In genomic region chr8:46551029-46551428, GRCm38 (mm10) we compare ENCODE assay signal across 8 mouse cellular contexts. TPM values are rescaled to one million over a fixed set of nuclear protein-coding genes. Genes with fewer than 3 reads are reported as not detected.
DNase-seq lines count a peak whose midpoint lies in the region; ATAC-seq and TF ChIP-seq lines count a peak whose summit lies in the region.

No protein-coding gene starts in this region.

- H3K27me3 ChIP-seq in lung, embryonic 14.5 days (ENCODE audit: insufficient read depth, low read length), result no peaks in the 10 kb centered on the region
- no peaks in the 10 kb centered on the region for H3K27me3 ChIP-seq in forebrain, postnatal 0 days (ENCODE audit: insufficient read depth, low read length)
- H3K27me3 ChIP-seq in liver, embryonic 13.5 days, result no peaks in the 10 kb centered on the region

- H3K4me1 ChIP-seq in lung, embryonic 14.5 days (ENCODE audit: insufficient read depth), result peaks cover 4% of the 10 kb centered on the region; the same call in 1 of the 2 replicates
- H3K4me1 ChIP-seq in forebrain, postnatal 0 days (ENCODE audit: insufficient read depth), result peaks cover 2% of the 10 kb centered on the region; the same call in 1 of the 2 replicates
- H3K4me1 ChIP-seq in liver, embryonic 13.5 days (replicated peaks), result peaks cover 64% of the 10 kb centered on the region

- H3K4me2 ChIP-seq in lung, embryonic 14.5 days, result peak overlapping the region; percentile 83
- H3K4me2 ChIP-seq in forebrain, postnatal 0 days (ENCODE audit: low read depth), result peak overlapping the region; percentile 59
- peak overlapping the region; percentile 70 for H3K4me2 ChIP-seq in liver, embryonic 13.5 days

- no peak overlapping the region; the same call in 1 of the 2 replicates for H3K9ac ChIP-seq in lung, embryonic 14.5 days
- H3K9ac ChIP-seq in forebrain, postnatal 0 days, result peak overlapping the region; percentile 54; the same call in 1 of the 2 replicates
- peak overlapping the region; percentile 75 for H3K9ac ChIP-seq in liver, embryonic 13.5 days

- ATAC-seq in lung, embryonic 14.5 days (ENCODE audit: insufficient read depth), result no peak
- no peak for ATAC-seq in forebrain, postnatal 0 days
- peak; percentile 23 for ATAC-seq in liver, embryonic 13.5 days (ENCODE audit: low read depth)

- peak overlapping the region; percentile 68 for H3K4me3 ChIP-seq in lung, embryonic 14.5 days (ENCODE audit: low read depth, low read length)
- peak overlapping the region; percentile 50 for H3K4me3 ChIP-seq in forebrain, postnatal 0 days (ENCODE audit: low read depth, low read length)
- H3K4me3 ChIP-seq in liver, embryonic 13.5 days (replicated peaks), result peak overlapping the region; percentile 76

- H3K9me3 ChIP-seq in lung, embryonic 14.5 days (ENCODE audit: low read depth, low read length), result no peaks in the 10 kb centered on the region
- H3K9me3 ChIP-seq in forebrain, postnatal 0 days (ENCODE audit: low read length), result no peaks in the 10 kb centered on the region
- no peaks in the 10 kb centered on the region for H3K9me3 ChIP-seq in liver, embryonic 13.5 days (replicated peaks)

- 35% methylated on average over 4 of the region's 4 CpGs for WGBS in lung, embryonic 14.5 days
- WGBS in forebrain, postnatal 0 days, result 50% methylated on average over 4 of the region's 4 CpGs
- WGBS in liver, embryonic 13.5 days (ENCODE audit: insufficient replicate concordance), result 21% methylated on average over 4 of the region's 4 CpGs

- H3K27ac ChIP-seq in lung, embryonic 14.5 days (ENCODE audit: low read depth), result 0 out of 2 replicates have a peak overlapping the region, but pooled peaks have one; percentile 24
- H3K27ac ChIP-seq in forebrain, postnatal 0 days (ENCODE audit: low read depth, low read length), result peak overlapping the region; percentile 82; the same call in 1 of the 2 replicates
- H3K27ac ChIP-seq in liver, embryonic 13.5 days, result peak overlapping the region; percentile 98

- no peak for TF ChIP-seq CTCF in lung, embryonic 14.5 days (IDR thresholded peaks at IDR 0.05; ENCODE audit: low read depth)
- TF ChIP-seq CTCF in forebrain, postnatal 0 days (IDR thresholded peaks at IDR 0.05; ENCODE audit: low read depth), result no peak

- peaks cover 7% of the 10 kb centered on the region; the same call in 1 of the 2 replicates for H3K36me3 ChIP-seq in lung, embryonic 14.5 days (ENCODE audit: insufficient read depth)
- no peaks in the 10 kb centered on the region for H3K36me3 ChIP-seq in forebrain, postnatal 0 days (ENCODE audit: insufficient read depth)
- peaks cover 14% of the 10 kb centered on the region for H3K36me3 ChIP-seq in liver, embryonic 13.5 days

- peak; percentile 14 for DNase-seq in lung, embryonic 14.5 days
- DNase-seq in lung, postnatal 25 days (ENCODE audit: low spot score), result no peak
- DNase-seq in c-Kit-positive CD71-negative TER-119-negative erythroid progenitor cells, embryonic 14.5 days (ENCODE audit: low read depth), result peak; percentile 31
- DNase-seq in forebrain, postnatal 0 days, result peak; percentile 39
- DNase-seq in liver, embryonic 13.5 days, result peak; percentile 56
- no peak for DNase-seq in thymus, postnatal 4 days
- no peak for DNase-seq in right cerebral cortex, postnatal 4 days
- no peak for DNase-seq in kidney, adult 11 months

RNA-seq across cellular contexts. Expression of gene Cenpu, which starts 0.8 kb away (rescaled TPM):
- 24.5 and 25.6 TPM in 2 replicates for polyA plus RNA-seq in lung, embryonic 14.5 days (2014; fragmentation: Nextera tagmentation; extraction: Ambion mirVana)
- 10.1 and 11.5 TPM in 2 replicates for total RNA-seq in forebrain, postnatal 0 days (2014; rRNA removed)
- polyA plus RNA-seq in forebrain, postnatal 0 days (2015; fragmentation: Nextera tagmentation; extraction: Ambion mirVana), result 7.3 and 8.3 TPM in 2 replicates
- 21.6 and 25.9 TPM in 2 replicates for polyA plus RNA-seq in liver, embryonic 13.5 days (2015; fragmentation: Nextera tagmentation; extraction: Ambion mirVana)

Comparison
In these comparisons a context has a peak if more than half of its experiments do, and no peak if none do; other contexts are left out.
1. DNase-seq: peak in lung, embryonic 14.5 days (single experiment), c-Kit-positive CD71-negative TER-119-negative erythroid progenitor cells, embryonic 14.5 days (single experiment), forebrain, postnatal 0 days (single experiment) and liver, embryonic 13.5 days (single experiment); none in lung, postnatal 25 days (single experiment), thymus, postnatal 4 days (single experiment), right cerebral cortex, postnatal 4 days (single experiment) and kidney, adult 11 months (single experiment).
2. H3K27ac ChIP-seq: peak in every context shown above with its lines; median percentile 98 in liver, embryonic 13.5 days; 82 in forebrain, postnatal 0 days; 24 in lung, embryonic 14.5 days.
3. Peak in every context shown above with its lines, with median percentiles within 50 percentile points of each other: H3K4me2 ChIP-seq and H3K4me3 ChIP-seq.